Mouse (Mus musculus) E14TG2a.4 (cell line): ENCODE results near the gene Lin7b.

Experiments
- CTCF ChIP-seq: conservative IDR thresholded peaks from 2 replicates; pipeline ENCODE4 v1.5.1; 2014; ENCODE audit warnings: low read length
- NANOG ChIP-seq: IDR thresholded peaks from 2 replicates; pipeline ENCODE4 v1.6.1; 2014; ENCODE audit warnings: borderline replicate concordance, low read length, mixed read lengths
- POU5F1 ChIP-seq: IDR thresholded peaks from 2 replicates; pipeline ENCODE4 v1.6.1; 2014; ENCODE audit warnings: low read length, borderline replicate concordance

DNA sequence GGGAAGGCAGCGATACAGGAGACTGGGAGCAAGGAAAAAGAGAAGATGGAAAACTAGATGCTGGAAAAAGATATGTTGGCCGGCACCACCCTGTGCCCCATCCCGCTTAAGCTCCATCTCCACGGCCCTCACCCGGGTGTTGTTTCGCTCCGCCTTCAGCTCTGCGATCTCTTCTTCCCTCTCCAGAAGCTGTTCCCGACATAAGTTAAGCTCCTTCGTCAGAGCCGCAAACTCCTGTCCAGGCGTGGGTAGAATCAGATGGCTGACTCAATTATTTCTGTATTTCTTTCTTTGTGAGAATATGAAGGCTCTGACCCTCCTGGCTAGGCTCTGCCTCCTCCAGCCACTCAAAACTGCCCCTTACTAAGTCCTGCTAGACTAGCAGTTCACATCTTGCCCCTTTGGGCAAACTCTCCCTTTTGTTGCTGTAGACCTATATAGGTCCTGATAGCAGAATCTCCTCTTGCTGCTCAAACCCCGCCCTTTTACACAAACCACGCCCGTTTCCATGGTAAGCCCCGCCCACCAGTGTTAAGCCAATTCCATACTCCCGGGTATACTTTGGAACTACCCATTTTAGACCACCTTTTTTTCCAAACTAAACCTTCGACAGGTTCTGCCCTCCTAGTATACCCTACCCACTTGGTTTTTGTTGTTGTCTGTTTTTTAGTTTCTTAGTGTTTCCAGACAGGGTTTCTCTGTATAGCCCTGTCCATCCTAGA is 9.8 kb downstream of the Lin7b start:
- no peak for TF ChIP-seq CTCF
- TF ChIP-seq POU5F1 = no peak
- TF ChIP-seq NANOG = no peak
